Mouse (Mus musculus) gastrocnemius, adult 2 months (tissue): Measurements from ENCODE around the gene Vwce. TPM values are rescaled to one million over a fixed set of nuclear protein-coding genes. Genes with fewer than 3 reads are reported as not detected.

ENCODE experiments used
- DNase-seq: peaks from one replicate; pipeline ENCODE4 v3.0.0; 2022
- H3K27ac ChIP-seq: fragments of 200-600 bp; 2 replicates; pipeline ENCODE4 v1.8.1; 2022; ENCODE audit warnings: mild to moderate bottlenecking
- H3K4me3 ChIP-seq: fragments of 200-600 bp; 2 replicates; pipeline ENCODE4 v1.8.1; 2022; ENCODE audit warnings: mild to moderate bottlenecking, moderate library complexity
- CTCF ChIP-seq: fragments of 200-600 bp; IDR thresholded peaks from 2 replicates; pipeline ENCODE4 v1.8.1; 2022; ENCODE audit warnings: antibody characterized with exemption, mild to moderate bottlenecking, moderate library complexity
- intact Hi-C: fragments of 180-260 bp; cut with DNase I; formaldehyde crosslinking; loops from one replicate; pipeline ENCODE4 v1.15.1; 2025
- total RNA-seq, 2 experiments: library from RNA; stranded (reverse); gene quantifications; 2 replicates each; pipeline ENCODE4 v1.2.3; 2021

The Vwce gene
- total RNA-seq, 2 experiments from 2014 or later: not detected

- DNase-seq: no peak
- no peak for TF ChIP-seq CTCF
- no peak overlapping the region for H3K4me3 ChIP-seq
- intact Hi-C loops: no loop called here
- peak overlapping the region; percentile 78 for H3K27ac ChIP-seq
Measured at GRCm38 (mm10) chr19:10702125-10702524, 68.1 kb downstream of the Vwce start.

GRCm38 (mm10) chr19:10703470-10703869 is 69.5 kb downstream of the Vwce start:
- intact Hi-C loops: no loop called here
- Histone ChIP-seq H3K27ac (peak overlapping the region; percentile 56), H3K4me3 (no peak overlapping the region)
- TF ChIP-seq CTCF: no peak
- DNase-seq: peak; percentile 55

- Histone ChIP-seq H3K4me3 (no peak overlapping the region), H3K27ac (peak overlapping the region; percentile 63)
- no peak for TF ChIP-seq CTCF
- DNase-seq: no peak
- intact Hi-C loops: no loop called here
Measured at GRCm38 (mm10) chr19:10707087-10707875, 73.3 kb downstream of the Vwce start.

DNA sequence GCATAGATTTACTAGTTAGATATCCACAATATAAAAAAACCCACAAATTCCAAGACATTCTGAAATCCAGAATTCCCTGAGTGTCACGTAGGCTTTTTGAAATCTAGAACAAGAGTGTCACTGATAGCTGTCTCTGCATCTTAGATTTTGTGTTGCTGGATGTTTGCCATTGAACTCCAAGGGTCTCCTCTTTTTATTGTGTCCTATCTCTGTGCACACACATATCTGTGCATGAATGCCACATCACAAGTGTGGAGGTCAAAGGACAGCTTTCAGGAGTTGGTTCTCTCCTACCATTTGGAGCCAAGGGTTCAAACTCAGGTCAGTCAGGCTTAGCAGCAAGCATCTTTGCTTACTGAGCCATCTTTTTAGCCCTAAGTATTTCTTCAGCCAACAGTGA is 73.9 kb downstream of the Vwce start:
- no peak overlapping the region for H3K4me3 ChIP-seq
- no peak for TF ChIP-seq CTCF
- no peak overlapping the region for H3K27ac ChIP-seq
- intact Hi-C loops: loop anchor here (2.0 kb wide), 1 partner anchor 251 kb away; no protein-coding TSS in a partner anchor
- DNase-seq: no peak

DNA sequence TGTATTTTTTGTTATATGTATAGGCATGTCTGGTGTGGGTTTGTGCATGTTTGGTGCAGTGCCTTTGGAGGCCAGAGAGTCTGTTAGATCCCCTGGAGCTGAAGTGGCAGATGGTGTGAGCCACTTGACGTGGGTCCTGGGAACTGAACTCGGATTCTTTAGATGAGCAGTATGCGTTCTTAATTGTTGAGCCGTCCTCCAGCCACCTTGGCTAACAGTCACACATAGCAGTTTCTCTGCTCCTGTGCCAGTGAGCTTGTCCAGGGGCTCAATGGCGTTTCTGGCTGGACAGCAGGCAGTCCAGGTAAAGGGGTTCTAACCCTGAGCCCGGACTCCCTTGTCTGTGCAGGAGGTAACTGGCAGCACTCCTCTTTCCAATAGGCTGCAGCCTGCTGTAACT is 74.9 kb downstream of the Vwce start:
- Histone ChIP-seq H3K27ac (peak overlapping the region; percentile 80), H3K4me3 (0 out of 2 replicates have a peak overlapping the region, but pooled peaks have one; percentile 0)
- intact Hi-C loops: loop anchor here (1.0 to 2.0 kb wide), 3 partner anchors 31 to 250 kb away; partner anchors contain the start of gene Pga5
- TF ChIP-seq CTCF: no peak
- DNase-seq: no peak

GRCm38 (mm10) chr19:10709360-10710087 is 75.5 kb downstream of the Vwce start:
- DNase-seq: peak; percentile 97
- 0 out of 2 replicates have a peak overlapping the region, but pooled peaks have one; percentile 0 for H3K4me3 ChIP-seq
- intact Hi-C loops: loop anchor here (1.0 to 5.0 kb wide), 4 partner anchors 31 to 249 kb away; partner anchors contain the start of gene Pga5
- peak; percentile 98 for TF ChIP-seq CTCF
- peak overlapping the region; percentile 80 for H3K27ac ChIP-seq

DNA sequence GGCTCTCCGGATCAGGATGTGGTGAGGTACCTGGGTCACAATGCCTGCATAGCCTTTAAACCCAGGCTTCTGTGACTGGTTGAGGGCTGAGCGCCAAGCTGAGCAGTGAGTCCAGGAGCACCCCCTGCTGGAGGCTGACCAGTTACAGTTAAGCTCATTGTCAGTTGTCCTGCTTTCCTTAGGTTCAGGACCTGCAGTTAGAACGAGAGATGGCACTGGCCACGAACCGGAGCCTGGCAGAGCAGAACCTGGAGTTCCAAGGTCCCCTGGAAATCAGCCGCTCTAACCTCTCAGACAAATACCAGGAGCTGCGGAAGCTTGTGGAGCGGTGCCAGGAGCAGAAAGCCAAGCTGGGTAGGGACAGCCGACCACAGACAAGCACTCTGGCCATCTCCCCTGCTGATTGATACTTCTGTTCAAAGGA is 76.1 kb downstream of the Vwce start:
- peak; percentile 67 for TF ChIP-seq CTCF
- intact Hi-C loops: loop anchor here (5.0 kb wide), 1 partner anchor 167 kb away; no protein-coding TSS in a partner anchor
- Histone ChIP-seq H3K27ac (peak overlapping the region; percentile 80), H3K4me3 (no peak overlapping the region)
- DNase-seq: peak; percentile 77

DNA sequence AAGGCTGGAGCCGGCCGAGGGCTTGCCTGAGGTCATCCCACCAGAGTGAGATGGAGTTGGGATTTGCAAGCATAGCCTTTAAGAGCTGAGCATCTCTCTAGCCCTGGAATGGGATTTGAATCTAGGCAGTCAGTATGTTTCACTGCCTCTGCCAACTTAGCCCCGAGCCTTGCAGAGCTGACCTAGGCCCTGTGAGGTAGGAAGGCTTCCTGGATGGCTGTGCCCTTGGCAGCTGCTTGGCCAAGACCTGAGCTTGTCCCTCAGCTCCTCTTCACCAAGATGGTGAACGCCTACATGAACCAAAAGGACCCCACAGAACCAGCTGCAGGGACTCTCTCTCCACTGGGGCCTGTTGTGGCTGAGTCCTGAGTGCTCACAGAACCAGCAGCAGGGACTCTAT is 76.7 kb downstream of the Vwce start:
- H3K27ac ChIP-seq: no peak overlapping the region
- DNase-seq: no peak
- intact Hi-C loops: loop anchor here (5.0 kb wide), 1 partner anchor 167 kb away; no protein-coding TSS in a partner anchor
- H3K4me3 ChIP-seq: no peak overlapping the region
- TF ChIP-seq CTCF: no peak

DNA sequence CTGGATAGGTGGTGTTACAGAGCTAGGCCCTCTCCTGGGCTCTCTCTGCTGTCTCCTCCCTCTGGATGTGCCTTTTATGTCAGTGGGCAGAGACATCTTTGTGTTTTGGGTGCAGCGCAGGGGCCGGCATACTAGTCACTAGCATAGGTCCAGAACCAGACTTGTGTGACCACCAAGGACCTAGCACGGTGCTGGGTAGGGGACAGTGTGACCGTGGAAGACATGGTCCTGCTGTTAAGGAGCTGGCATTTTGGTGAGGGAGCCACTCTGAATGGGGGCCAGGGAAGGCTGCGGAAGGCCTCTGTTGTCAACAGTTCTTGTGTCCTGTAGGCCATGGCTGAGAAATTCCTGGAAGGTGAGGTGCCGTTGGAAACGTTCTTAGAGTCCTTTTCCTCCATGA is 78.2 kb downstream of the Vwce start:
- Histone ChIP-seq H3K27ac (no peak overlapping the region), H3K4me3 (no peak overlapping the region)
- intact Hi-C loops: loop anchor here (5.0 kb wide), 1 partner anchor 165 kb away; no protein-coding TSS in a partner anchor
- no peak for DNase-seq
- TF ChIP-seq CTCF: no peak

GRCm38 (mm10) chr19:10712646-10713045 is 78.6 kb downstream of the Vwce start:
- DNase-seq: no peak
- Histone ChIP-seq H3K4me3 (no peak overlapping the region), H3K27ac (no peak overlapping the region)
- no peak for TF ChIP-seq CTCF
- intact Hi-C loops: loop anchor here (5.0 kb wide), 1 partner anchor 165 kb away; no protein-coding TSS in a partner anchor

- DNase-seq: no peak
- H3K4me3 ChIP-seq: no peak overlapping the region
- intact Hi-C loops: loop anchor here (5.0 kb wide), 1 partner anchor 164 kb away; no protein-coding TSS in a partner anchor
- no peak overlapping the region for H3K27ac ChIP-seq
- TF ChIP-seq CTCF: no peak
Measured at GRCm38 (mm10) chr19:10713551-10713950, 79.5 kb downstream of the Vwce start.

DNA sequence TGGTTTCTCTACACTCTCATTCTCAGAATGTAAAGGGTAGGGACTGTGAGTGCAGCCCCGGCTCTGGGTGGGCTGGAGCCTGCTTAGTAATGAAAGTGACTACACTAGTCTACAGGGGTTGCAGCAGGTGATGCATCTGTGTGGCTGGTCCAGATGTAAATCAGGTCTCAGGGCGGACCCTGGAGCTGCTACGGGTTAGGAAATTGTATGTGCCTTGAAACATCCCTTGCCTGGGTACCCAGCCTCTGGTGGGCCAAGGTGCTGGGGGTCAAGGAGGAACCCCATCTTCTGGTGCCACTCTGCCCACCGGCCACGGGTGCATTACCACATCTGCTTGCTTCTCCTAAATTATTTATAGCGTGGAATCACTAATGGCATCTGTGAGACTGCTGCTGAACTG is 80.2 kb downstream of the Vwce start:
- Histone ChIP-seq H3K4me3 (no peak overlapping the region), H3K27ac (peak overlapping the region; percentile 17; the same call in 1 of the 2 replicates)
- intact Hi-C loops: loop anchor here (1.0 to 5.0 kb wide), 2 partner anchors 117 to 163 kb away; no protein-coding TSS in a partner anchor
- DNase-seq: no peak
- no peak for TF ChIP-seq CTCF
